Mouse (Mus musculus) B cell, adult 2 months (primary cell): ENCODE results near the gene Nab2.

Experiments used
- DNase-seq, 2 experiments: peaks; one replicate each; pipeline ENCODE4 v3.0.0; 2022

Nab2 gene

DNA sequence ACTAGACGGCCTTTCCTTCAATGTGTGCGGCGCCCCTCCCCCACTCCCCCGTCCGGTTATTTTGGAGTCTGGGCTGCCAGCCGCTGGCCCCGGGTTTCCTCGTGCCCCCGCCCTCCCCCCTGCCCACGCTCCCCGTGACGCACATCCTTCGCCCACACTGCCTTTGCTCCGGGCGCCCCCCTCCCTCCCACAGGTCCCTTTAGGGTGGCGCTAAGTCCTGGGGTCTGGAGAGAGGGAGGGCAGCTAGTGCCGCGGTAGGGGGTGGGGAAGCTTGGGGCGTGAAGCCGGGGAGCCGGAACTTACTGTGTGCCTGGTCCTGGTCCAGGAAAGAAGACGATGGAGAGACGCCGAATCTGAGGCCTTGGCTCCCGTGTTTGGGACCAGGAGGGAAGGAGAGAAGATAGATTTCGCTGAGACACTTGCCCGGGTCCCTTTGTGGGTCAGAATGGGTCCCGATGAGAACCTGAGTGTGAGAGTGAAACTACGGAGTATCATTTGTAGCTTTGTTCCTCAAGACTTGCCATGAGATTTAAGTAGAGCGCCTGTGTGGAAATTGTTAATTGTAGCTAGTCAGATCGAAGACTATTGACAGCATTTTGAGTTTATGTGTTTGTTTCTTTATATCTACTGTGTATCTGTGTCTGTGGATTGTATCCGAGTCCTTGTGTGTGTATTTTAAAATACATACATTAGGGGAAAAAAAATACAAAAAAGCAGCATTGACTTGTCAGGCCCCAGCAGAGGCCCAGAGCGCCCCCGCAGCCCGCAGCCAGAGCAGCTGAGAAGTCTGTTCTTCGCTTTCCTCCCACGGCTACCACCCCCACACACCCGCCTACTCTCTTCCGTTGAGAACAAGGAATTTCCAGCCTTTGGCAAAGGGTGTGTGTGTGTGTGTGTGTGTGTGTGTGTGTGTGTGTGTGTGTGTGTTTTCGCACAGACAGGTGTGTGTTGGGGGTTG, at the start of gene Nab2:
Nab2 (minus strand) TSS at position 476 of the 958 bp plus-strand sequence.
- DNase-seq = peak; percentile 87 to 90

- no peak for DNase-seq
Observed at GRCm38 (mm10) chr10:127712736-127713135, 44.4 kb upstream of the Nab2 start.

- no peak for DNase-seq
Observed at GRCm38 (mm10) chr10:127710331-127710730, 42.0 kb upstream of the Nab2 start.

DNA sequence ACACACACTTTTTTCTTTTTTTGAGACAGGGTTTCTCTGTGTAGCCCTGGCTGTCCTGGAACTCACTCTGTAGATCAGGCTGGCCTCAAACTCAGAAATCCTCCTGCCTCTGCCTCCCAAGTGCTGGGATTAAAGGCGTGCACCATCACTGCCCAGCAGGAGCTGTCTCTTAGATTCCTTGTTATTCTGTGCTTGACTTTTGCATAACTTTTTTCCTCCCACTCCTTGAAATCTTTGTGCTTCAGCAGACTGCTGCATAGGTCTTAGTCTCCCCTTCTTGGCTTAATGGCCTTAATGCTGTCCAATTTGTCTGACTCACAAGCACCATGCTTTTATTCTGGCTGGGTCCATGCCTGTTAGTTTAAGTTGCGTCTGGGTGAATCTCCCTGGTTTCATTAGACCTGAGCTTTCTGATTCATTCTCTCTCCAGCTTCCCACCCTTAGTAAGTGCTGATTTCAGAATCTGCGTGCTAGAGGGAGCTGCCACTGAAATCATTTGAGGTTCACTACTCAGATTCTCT, 40.5 kb upstream of the Nab2 start:
- no peak for DNase-seq

DNA sequence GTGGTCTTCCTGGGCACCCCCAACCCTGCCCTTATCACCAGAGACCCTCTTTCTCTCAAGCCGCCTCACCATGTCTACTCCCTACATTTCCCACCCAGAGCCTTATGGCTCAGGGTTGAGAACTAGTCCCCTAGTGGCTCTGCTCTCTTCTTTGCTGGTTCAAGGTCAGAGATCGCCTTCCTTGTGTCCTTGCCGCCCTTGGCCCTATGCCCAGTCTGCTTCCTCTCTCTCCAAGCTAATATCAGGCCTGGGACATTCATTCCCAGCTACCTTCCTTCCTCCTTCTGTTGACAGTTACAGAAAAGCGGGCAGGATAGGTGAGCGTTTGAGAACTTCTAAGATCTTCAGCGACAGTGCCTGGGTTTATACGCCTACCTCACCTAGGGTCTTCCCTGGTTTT, 39.4 kb upstream of the Nab2 start:
- no peak for DNase-seq

GRCm38 (mm10) chr10:127705783-127706182, 37.4 kb upstream of the Nab2 start:
- no peak for DNase-seq

GRCm38 (mm10) chr10:127704766-127705220, 36.4 kb upstream of the Nab2 start, which contains the start of gene Myo1a:
TSS of gene Myo1a (plus strand) at chr10:127705170.
- DNase-seq = peak in 1 of 2 experiments; percentile 6

GRCm38 (mm10) chr10:127704293-127704692, 35.9 kb upstream of the Nab2 start:
- no peak for DNase-seq

DNA sequence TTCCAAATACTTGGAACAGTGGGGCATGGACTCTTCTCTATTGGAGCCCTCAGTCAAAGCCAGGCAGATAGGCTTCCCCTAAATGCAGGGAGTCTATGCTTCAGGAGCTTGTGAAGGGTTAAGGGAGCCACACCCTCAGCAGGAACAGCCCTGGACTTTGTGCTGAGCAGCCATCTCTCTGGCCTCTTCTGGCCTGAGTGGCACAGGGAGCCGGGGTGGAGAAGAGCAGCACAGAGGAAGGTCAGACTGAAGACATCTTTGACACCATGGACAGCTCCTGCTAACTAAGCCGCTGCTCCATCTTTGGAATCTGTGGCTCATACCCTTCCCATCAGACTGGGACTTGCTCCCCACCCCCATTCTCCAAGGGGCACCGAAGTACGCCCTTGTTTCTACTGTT, 34.9 kb upstream of the Nab2 start:
- no peak for DNase-seq

DNA sequence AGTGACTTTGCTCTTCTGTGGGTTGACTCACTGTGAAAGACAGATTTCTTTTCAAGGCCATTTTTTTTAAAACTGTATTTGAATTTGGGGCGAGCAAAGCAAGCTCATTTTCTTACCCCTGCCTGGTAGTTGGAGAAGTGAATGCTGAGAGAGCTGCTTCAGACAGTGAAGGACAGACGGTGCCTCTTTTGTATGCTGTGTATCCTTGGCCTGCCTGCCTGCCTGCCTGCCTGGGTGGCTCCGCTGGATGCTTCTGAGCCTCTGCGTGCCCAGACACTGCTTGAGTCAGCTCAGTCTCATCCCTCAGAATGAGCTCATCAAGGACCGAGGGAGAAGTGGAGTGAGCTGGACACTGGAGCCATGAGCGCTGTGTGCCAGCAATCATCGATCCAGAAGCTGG, 30.6 kb upstream of the Nab2 start:
- DNase-seq = no peak

GRCm38 (mm10) chr10:127695775-127696174, 27.4 kb upstream of the Nab2 start:
- no peak for DNase-seq

DNA sequence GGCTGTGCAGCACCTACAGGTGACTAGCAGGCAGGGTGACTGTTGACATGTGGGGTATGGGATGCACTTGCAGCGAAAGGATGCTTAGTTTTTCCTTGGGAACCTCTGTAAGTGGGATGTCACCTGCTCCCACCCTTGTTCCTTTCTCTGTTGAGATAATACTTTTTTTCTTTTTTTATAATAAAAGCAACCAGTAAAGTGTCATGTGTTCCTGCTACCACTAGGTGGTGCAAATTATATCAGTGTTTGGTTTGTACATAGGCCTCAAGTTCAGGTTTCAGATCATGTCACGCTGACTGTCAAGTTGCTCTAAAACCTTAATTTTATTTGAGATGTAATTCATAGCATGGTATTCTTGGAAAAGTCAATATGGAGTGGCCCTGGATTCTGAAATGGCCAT, 26.3 kb upstream of the Nab2 start:
- peak; percentile 36 for DNase-seq

DNA sequence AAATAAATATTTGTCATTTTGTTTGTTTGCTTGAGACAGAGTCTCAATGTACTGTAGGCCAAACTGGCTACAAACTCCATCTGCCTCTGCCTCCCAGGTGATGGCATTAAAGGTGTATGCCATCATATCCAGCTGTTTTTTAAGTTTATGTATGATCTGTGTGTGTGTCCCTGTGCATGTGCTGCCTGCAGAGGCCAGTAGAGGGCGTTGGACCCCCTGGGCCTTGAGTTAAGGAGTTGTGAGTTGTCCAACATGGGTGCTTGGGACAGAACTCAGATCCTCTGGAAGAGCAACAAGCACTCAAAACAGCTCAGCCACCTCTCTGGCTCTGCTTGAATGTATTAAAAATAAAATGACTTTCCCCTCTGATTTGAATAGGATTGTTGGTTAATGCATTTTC, 22.7 kb upstream of the Nab2 start:
- DNase-seq = no peak

DNA sequence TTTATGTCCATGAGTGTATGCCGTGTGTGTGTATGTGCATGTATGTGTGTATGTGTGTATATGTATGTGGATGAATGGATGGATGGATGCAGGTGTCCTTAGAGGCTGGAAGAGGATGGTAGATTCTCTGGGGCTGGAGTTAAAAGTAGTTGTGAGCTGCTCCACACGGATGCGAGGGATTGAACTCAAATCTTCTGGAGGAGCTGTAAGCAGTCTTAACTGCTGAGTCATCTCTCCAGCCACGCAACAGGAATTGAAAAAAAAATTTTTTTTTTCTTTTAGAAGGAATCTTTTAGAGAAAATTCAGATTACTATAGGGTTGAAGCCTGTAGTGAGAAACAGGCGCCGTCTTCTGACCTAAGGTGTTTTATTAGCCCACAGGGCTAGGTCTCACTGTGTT, 14.5 kb upstream of the Nab2 start:
- no peak for DNase-seq

DNA sequence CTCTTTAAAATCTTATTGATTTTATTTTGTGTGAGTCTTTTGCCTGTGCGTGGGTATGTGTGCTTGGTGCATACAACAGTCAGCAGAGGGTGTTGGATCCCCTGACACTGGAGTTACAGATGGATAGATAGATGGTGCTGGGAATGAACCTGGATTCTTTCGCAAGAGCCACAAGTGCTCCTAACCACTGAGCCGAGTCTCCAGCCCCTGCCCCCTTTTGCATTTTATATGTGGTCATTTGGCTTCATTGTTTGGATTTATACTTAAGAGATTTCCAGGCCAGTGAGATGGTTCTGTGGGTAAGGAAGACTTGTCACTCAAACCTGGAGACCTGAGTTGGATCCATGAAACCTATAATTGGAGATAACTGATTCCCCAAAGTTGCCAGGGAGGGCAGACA, 11.5 kb upstream of the Nab2 start:
- DNase-seq = no peak

- no peak for DNase-seq
Observed at GRCm38 (mm10) chr10:127679208-127679607, 10.8 kb upstream of the Nab2 start.

DNA sequence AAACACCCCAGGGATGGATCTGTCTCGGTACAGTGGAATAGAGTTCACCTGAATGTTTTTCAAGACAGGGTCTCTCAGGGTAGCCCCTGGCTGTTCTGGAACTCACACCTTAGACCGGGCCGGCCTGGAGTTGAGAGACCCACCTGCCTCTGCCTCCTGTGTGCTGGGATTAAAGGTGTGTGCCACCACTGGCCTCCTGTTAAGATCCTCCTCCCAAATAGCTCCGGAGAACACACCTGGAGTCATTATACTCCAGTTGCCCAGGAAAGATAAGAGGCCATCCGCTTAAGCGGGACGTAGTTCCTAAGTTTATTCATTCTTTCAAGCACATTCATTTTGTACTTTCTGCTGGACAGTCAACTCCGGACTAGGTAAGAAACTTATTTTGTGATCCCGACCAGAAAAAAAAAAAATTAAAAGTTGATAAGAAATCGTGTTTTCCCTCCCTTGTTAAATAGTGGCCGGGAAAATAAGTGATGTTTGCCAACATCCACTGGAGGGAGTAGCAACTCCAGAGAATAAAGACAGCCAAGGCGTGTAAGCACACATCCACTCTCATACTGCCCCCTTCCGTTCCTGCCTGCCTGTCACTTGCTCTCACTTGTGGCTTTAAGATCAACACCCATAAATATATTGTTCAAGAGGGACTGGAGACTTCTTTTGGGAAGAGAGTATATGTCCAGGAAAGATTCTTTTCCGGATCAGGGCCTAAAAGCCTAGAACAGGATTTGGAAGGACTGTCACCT, 9.4 kb upstream of the Nab2 start:
- peak; percentile 72 to 73 for DNase-seq

- DNase-seq = peak; percentile 90 to 91
Observed at GRCm38 (mm10) chr10:127676691-127677548, 8.6 kb upstream of the Nab2 start.

DNA sequence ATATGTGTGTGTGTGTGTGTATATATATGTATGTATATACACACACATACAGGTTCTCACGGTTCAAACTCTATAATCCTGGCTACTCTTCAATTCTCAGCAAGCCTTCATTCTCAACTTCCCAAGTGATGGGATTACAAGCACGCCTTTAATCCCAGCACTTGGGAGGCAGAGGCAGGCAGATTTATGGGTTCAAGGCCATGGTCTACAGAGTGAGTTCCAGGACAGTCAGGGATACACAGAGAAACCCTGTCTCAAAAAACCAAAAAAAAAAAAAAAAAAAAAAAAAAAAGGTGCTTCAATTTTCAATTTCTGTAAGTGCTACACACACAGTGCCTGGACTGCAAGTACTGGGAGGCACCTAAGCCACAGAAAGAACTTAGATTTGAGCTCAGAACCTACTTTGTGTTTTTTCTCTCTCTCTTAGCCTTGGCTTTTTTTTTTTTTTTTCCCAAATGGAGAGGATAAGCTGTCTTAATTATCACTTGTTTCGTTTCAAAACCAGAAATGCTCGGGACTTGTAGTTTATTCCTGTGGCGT, 7.6 kb upstream of the Nab2 start:
- DNase-seq = no peak

GRCm38 (mm10) chr10:127674794-127675522, 6.6 kb upstream of the Nab2 start:
- DNase-seq = peak; percentile 77 to 82

DNA sequence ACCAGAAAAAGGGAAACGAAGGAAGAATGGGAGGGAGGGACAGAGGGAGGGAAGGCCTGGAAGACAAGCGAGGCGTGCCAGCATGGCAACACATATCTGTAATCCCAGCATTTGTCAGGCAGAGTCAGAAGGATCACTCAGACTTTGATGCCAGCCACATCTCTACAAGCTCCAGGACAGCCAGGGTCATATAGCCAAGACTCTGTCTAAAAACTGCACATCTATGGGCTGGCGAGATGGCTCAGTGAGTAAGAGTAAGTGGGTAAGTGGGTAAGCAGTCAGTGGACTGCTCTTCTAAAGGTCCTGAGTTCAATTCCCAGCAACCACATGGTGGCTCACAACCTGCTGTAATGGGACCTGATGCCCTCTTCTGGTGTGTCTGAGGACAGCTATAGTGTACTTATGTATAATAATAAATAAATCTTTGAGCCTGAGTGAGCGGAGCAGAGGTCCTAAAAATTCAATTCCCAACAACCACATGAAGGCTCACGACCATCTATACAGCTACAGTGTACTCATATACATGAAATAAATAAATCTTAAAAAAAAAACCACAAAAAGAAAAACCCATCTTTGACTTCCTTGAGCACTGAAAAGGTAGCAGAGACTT, 5.8 kb upstream of the Nab2 start:
- no peak for DNase-seq
